Mouse (Mus musculus) lung, embryonic 14.5 days (tissue): ENCODE results near the gene A730061H03Rik. TPM values are rescaled to one million over a fixed set of nuclear protein-coding genes. Genes with fewer than 3 reads are reported as not detected.

Source experiments
- ATAC-seq: fragments of 200-750 bp; cut with Nextera tagmentation; 2 replicates; pipeline ENCODE4 v1.8.0; 2017; ENCODE audit warnings: mild to moderate bottlenecking, moderate TSS enrichment, moderate library complexity; ENCODE audit not compliant: insufficient read depth
- DNase-seq: peaks from one replicate; pipeline ENCODE4 v3.0.0-alpha.2; 2015
- H3K27ac ChIP-seq: fragments of 300-500 bp; sonication (generic); 2 replicates; pipeline ENCODE4 v1.5.1; 2014; ENCODE audit warnings: low read depth, mild to moderate bottlenecking, moderate library complexity
- H3K27me3 ChIP-seq: fragments of 300-500 bp; sonication (generic); 2 replicates; pipeline ENCODE4 v1.6.1; 2014; ENCODE audit warnings: low read length, control low read depth; ENCODE audit not compliant: insufficient read depth
- H3K36me3 ChIP-seq: fragments of 300-500 bp; sonication (generic); 2 replicates; pipeline ENCODE4 v1.6.1; 2014; ENCODE audit warnings: control low read depth; ENCODE audit not compliant: insufficient read depth
- H3K4me1 ChIP-seq: fragments of 300-500 bp; sonication (generic); 2 replicates; pipeline ENCODE4 v1.6.1; 2014; ENCODE audit warnings: antibody characterized with exemption, control low read depth; ENCODE audit not compliant: insufficient read depth
- H3K4me2 ChIP-seq: fragments of 300-500 bp; sonication (generic); 2 replicates; pipeline ENCODE4 v1.6.1; 2014; ENCODE audit warnings: mild to moderate bottlenecking
- H3K4me3 ChIP-seq: fragments of 300-500 bp; sonication (generic); 2 replicates; pipeline ENCODE4 v1.5.1; 2014; ENCODE audit warnings: low read depth, low read length
- H3K9ac ChIP-seq: fragments of 300-500 bp; sonication (generic); 2 replicates; pipeline ENCODE4 v1.6.1; 2014
- H3K9me3 ChIP-seq: fragments of 300-500 bp; sonication (generic); 2 replicates; pipeline ENCODE4 v1.6.1; 2016; ENCODE audit warnings: low read depth, low read length, control low read depth
- CTCF ChIP-seq: IDR thresholded peaks from 2 replicates; pipeline ENCODE4 v1.5.1; 2016; ENCODE audit warnings: antibody characterized with exemption, low read depth
- WGBS: fragments of 180-500 bp; shearing (Covaris S2); extraction: QIAGEN DNeasy Blood & Tissue Kit; methylation state at CpG from one replicate; pipeline ENCODE4 v1.1.7; 2014; 5-methylcytosine and 5-hydroxymethylcytosine counted together
- polyA plus RNA-seq: library from polyadenylated mRNA; unstranded; fragments of >200 nt; fragmentation: Nextera tagmentation; extraction: Ambion mirVana; gene quantifications from 2 replicates; pipeline ENCODE4 v1.2.1, GENCODE M21; 2014

The A730061H03Rik gene
- polyA plus RNA-seq, 1 experiment from 2014 or later, result 1.2 TPM

- TF ChIP-seq CTCF, result no peak
- DNase-seq (no peak), ATAC-seq (no peak)
- H3K4me1 ChIP-seq, result no peaks in the 10 kb centered on the region
- WGBS, result 90% methylated on average over 4 of the region's 4 CpGs
- peaks cover 12% of the 10 kb centered on the region for H3K27me3 ChIP-seq
- no peak overlapping the region for H3K27ac ChIP-seq
- H3K9ac ChIP-seq, result no peak overlapping the region
- H3K36me3 ChIP-seq, result no peaks in the 10 kb centered on the region
- no peak overlapping the region for H3K4me3 ChIP-seq
- no peaks in the 10 kb centered on the region for H3K9me3 ChIP-seq
- no peak overlapping the region for H3K4me2 ChIP-seq
Measured at GRCm38 (mm10) chr14:55515846-55516245, 44.4 kb downstream of the A730061H03Rik start.

GRCm38 (mm10) chr14:55513927-55514326 is 46.3 kb downstream of the A730061H03Rik start:
- H3K27ac ChIP-seq, result no peak overlapping the region
- DNase-seq, result no peak
- WGBS, result 46% methylated on average over 10 of the region's 10 CpGs
- no peak overlapping the region for H3K4me3 ChIP-seq
- no peak overlapping the region for H3K4me2 ChIP-seq
- H3K4me1 ChIP-seq, result no peaks in the 10 kb centered on the region
- no peaks in the 10 kb centered on the region for H3K36me3 ChIP-seq
- no peak for ATAC-seq
- no peak overlapping the region for H3K9ac ChIP-seq
- no peaks in the 10 kb centered on the region; the same call in 1 of the 2 replicates for H3K27me3 ChIP-seq
- no peak for TF ChIP-seq CTCF
- H3K9me3 ChIP-seq, result no peaks in the 10 kb centered on the region

GRCm38 (mm10) chr14:55511037-55511436 is 49.2 kb downstream of the A730061H03Rik start:
- 36% methylated on average over 7 of the region's 7 CpGs for WGBS
- Histone ChIP-seq H3K4me1 (no peaks in the 10 kb centered on the region), H3K4me2 (no peak overlapping the region; the same call in 1 of the 2 replicates), H3K4me3 (no peak overlapping the region), H3K9ac (no peak overlapping the region), H3K27me3 (no peaks in the 10 kb centered on the region; the same call in 1 of the 2 replicates), H3K9me3 (no peaks in the 10 kb centered on the region), H3K36me3 (no peaks in the 10 kb centered on the region), H3K27ac (no peak overlapping the region)
- no peak for TF ChIP-seq CTCF
- DNase-seq (no peak), ATAC-seq (peak; percentile 48; the same call in 1 of the 2 replicates)

GRCm38 (mm10) chr14:55510125-55510731 is 50.0 kb downstream of the A730061H03Rik start, which contains the start of gene Cpne6:
TSS of gene Cpne6 (plus strand) at chr14:55510445.
- no peak for TF ChIP-seq CTCF
- no peaks in the 10 kb centered on the region; the same call in 1 of the 2 replicates for H3K27me3 ChIP-seq

More at GRCm38 (mm10) chr14:55510125-55510731, 50.0 kb downstream of the A730061H03Rik start, which contains the start of gene Cpne6:
- no peaks in the 10 kb centered on the region for H3K9me3 ChIP-seq
- no peak within 1 kb of the TSS for H3K9ac ChIP-seq
- ATAC-seq (peak; percentile 27), DNase-seq (no peak)
- 48% methylated on average over 20 of the region's 22 CpGs for WGBS
- no peaks in the 10 kb centered on the region for H3K36me3 ChIP-seq
- no peak within 1 kb of the TSS; the same call in 1 of the 2 replicates for H3K4me2 ChIP-seq
- H3K4me1 ChIP-seq, result no peaks in the 10 kb centered on the region
- no peak within 1 kb of the TSS for H3K27ac ChIP-seq
- no peak within 1 kb of the TSS for H3K4me3 ChIP-seq

Other genes with a start within 250 kb of the A730061H03Rik start
- 66.6 and 68.6 TPM in 2 replicates for gene Dhrs4, start 81.6 kb downstream of the A730061H03Rik start, polyA plus RNA-seq
- gene Carmil3, start 69.8 kb downstream of the A730061H03Rik start, polyA plus RNA-seq, result 2.8 and 3.1 TPM in 2 replicates
- 0.15 and 0.25 TPM in 2 replicates for gene Cpne6, start 50.0 kb downstream of the A730061H03Rik start, polyA plus RNA-seq
- not detected in 2 replicates for gene Nrl, start 35.4 kb downstream of the A730061H03Rik start, polyA plus RNA-seq
- gene Pck2, start 20.1 kb downstream of the A730061H03Rik start, polyA plus RNA-seq, result 52.1 and 55.4 TPM in 2 replicates
- 53.9 and 62.3 TPM in 2 replicates for gene Dcaf11, start 400 bp downstream of the A730061H03Rik start, polyA plus RNA-seq
- gene Fitm1, start 15.2 kb upstream of the A730061H03Rik start, polyA plus RNA-seq, result 0.76 and 1.7 TPM in 2 replicates
- 139 and 142 TPM in 2 replicates for gene Psme1, start 17.7 kb upstream of the A730061H03Rik start, polyA plus RNA-seq
- gene Emc9, start 24.9 kb upstream of the A730061H03Rik start, polyA plus RNA-seq, result 2.1 and 2.4 TPM in 2 replicates
- gene Psme2, start 30.7 kb upstream of the A730061H03Rik start, polyA plus RNA-seq, result 228 and 242 TPM in 2 replicates
- 14.4 and 16.9 TPM in 2 replicates for gene Rnf31, start 31.3 kb upstream of the A730061H03Rik start, polyA plus RNA-seq
- 8.9 and 9.0 TPM in 2 replicates for gene Irf9, start 43.2 kb upstream of the A730061H03Rik start, polyA plus RNA-seq
- 8.5 and 14.2 TPM in 2 replicates for gene Rec8, start 57.6 kb upstream of the A730061H03Rik start, polyA plus RNA-seq
- gene Ipo4, start 75.6 kb upstream of the A730061H03Rik start, polyA plus RNA-seq, result 97.5 and 115 TPM in 2 replicates
- gene Gm49378, start 77.5 kb upstream of the A730061H03Rik start, polyA plus RNA-seq, result 2.1 TPM in 2 replicates
- 111 and 122 TPM in 2 replicates for gene Tm9sf1, start 83.4 kb upstream of the A730061H03Rik start, polyA plus RNA-seq
- gene Tssk4, start 89.8 kb upstream of the A730061H03Rik start, polyA plus RNA-seq, result 0.89 and 1.1 TPM in 2 replicates
- 51.6 and 52.0 TPM in 2 replicates for gene Mdp1, start 100.1 kb upstream of the A730061H03Rik start, polyA plus RNA-seq
- 58.4 and 59.4 TPM in 2 replicates for gene Gmpr2, start 111.5 kb upstream of the A730061H03Rik start, polyA plus RNA-seq
- gene Nedd8, start 111.7 kb upstream of the A730061H03Rik start, polyA plus RNA-seq, result 556 and 577 TPM in 2 replicates
- gene Tinf2, start 121.4 kb upstream of the A730061H03Rik start, polyA plus RNA-seq, result 53.3 and 58.0 TPM in 2 replicates
- gene Tgm1, start 153.5 kb upstream of the A730061H03Rik start, polyA plus RNA-seq, result 0.89 and 1.3 TPM in 2 replicates
- gene Rabggta, start 161.9 kb upstream of the A730061H03Rik start, polyA plus RNA-seq, result 25.6 and 29.5 TPM in 2 replicates
- gene Dhrs1, start 185.3 kb upstream of the A730061H03Rik start, polyA plus RNA-seq, result 76.7 and 79.9 TPM in 2 replicates
- 48.7 and 50.6 TPM in 2 replicates for gene Nop9, start 185.3 kb upstream of the A730061H03Rik start, polyA plus RNA-seq
- 0.36 and 0.38 TPM in 2 replicates for gene Cideb, start 198.1 kb upstream of the A730061H03Rik start, polyA plus RNA-seq
- gene Ltb4r2, start 201.0 kb upstream of the A730061H03Rik start, polyA plus RNA-seq, result 0.19 and 0.70 TPM in 2 replicates
- 0.31 and 0.64 TPM in 2 replicates for gene Ltb4r1, start 205.6 kb upstream of the A730061H03Rik start, polyA plus RNA-seq
- 11.6 and 14.1 TPM in 2 replicates for gene Adcy4, start 223.7 kb upstream of the A730061H03Rik start, polyA plus RNA-seq
- 42.5 and 51.4 TPM in 2 replicates for gene Ripk3, start 228.5 kb upstream of the A730061H03Rik start, polyA plus RNA-seq